Mouse (Mus musculus) fat pad, adult 2 months (tissue): ENCODE results near the gene Dhps.
A peak's percentile ranks its signal among the peaks of the same experiment; 100 is the strongest.
"Not testable (repeated sequence)": the region's sequence is repeated elsewhere in the genome, so short reads cannot be mapped to it uniquely, and the experiment has no call there.

Source experiments
- DNase-seq: peaks from one replicate; pipeline ENCODE4 v3.0.0-alpha.2; 2011; ENCODE audit warnings: low read depth, low spot score; ENCODE audit errors: extremely low read depth

The Dhps gene

GRCm38 (mm10) chr8:85059879-85060616 is 11.5 kb upstream of the Dhps start, which contains the start of gene Fbxw9:
Gene Fbxw9 (plus strand): TSS chr8:85060055.
- DNase-seq = no peak

DNA sequence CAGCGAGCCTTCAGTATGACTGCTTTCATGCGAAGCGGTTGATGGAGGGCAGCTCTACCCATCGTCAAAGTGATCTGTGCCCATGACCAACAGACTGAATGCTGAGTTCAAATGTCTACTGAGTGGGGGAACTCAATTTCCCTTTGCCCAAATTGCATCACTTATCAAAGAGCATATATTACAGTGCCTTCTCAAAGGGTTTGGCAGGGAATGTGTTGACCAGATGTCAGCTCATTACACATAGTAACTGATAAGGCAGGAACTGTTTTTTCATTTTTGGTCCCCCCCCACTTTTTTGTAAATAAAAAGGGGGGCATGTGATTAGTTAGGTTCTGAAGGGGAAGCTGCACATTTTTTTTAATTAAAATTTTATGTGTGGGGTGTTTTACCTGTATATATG is 9.0 kb upstream of the Dhps start:
- DNase-seq = no peak

DNA sequence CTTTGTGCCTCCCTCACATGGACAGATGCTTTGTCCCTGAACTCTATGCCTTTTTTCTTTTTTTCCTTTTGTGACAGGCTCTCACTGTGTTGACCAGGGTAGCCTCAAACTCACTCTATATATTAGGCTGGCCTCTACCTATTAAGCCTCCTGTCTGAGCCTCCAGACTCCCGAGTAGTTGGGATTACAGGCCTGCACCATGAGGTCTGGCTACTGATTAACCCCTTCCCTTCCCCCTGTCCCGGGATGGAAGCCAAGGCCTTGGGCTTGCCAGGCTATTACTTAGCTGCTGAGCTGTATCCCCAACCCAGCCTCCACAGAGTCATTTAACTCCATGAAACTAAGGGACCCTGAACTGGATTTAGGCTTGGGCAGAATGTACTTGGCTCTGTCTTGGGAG is 6.3 kb upstream of the Dhps start:
- DNase-seq = no peak

GRCm38 (mm10) chr8:85067155-85067554 is 4.4 kb upstream of the Dhps start:
- peak; percentile 69 for DNase-seq

DNA sequence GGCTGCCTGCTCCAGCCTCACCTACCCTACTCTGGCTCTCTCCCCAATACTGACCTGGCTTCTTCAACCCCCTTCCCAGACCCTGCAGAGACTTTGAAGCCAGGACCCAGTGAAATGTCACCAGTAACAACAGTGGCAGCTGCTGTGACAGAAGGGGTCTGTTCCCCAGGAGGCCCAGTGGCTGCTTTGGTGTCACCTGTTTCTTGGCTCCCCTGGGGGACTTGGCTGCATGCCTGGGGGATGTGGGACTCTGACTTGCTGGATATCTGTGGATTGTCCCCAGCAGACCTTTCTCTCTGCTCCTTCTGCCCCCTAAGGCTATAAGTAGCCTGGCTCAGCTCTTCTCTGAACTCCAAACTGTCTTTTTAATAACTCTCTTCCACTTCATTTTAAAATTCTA is 3.6 kb upstream of the Dhps start, which contains the start of gene Gm5741:
Gene Gm5741 (minus strand): TSS at position 1 of the 400 bp plus-strand sequence.
- DNase-seq = no peak

GRCm38 (mm10) chr8:85071041-85071440 is 516 bp upstream of the Dhps start:
- no peak for DNase-seq

GRCm38 (mm10) chr8:85072364-85072929 is 890 bp downstream of the Dhps start:
- no peak for DNase-seq

DNA sequence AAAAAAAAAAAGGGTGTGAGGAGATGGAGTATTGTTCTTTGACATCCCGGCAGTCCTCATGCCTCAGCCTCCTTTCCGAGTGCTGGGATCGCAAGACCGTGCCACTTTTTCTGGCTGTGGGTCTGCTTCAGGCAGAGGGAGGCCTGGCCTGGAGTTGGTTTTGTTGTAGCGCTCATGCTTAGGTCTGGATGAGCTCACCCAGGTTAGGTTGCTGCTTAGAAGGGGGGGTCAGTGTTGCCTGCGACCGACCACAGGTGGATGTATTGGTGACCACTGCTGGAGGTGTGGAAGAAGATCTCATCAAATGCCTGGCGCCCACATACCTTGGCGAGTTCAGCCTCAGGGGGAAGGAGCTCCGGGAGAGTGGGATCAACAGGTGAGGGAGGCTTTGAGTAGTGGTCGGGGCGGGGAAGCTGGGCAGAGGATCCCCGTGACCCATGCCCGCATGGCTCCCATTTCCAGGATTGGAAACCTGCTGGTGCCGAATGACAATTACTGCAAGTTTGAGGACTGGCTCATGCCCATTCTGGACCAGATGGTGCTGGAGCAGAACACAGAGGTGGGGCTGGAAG is 1.6 kb downstream of the Dhps start:
- no peak for DNase-seq

GRCm38 (mm10) chr8:85074167-85074566 is 2.6 kb downstream of the Dhps start:
- DNase-seq = no peak

DNA sequence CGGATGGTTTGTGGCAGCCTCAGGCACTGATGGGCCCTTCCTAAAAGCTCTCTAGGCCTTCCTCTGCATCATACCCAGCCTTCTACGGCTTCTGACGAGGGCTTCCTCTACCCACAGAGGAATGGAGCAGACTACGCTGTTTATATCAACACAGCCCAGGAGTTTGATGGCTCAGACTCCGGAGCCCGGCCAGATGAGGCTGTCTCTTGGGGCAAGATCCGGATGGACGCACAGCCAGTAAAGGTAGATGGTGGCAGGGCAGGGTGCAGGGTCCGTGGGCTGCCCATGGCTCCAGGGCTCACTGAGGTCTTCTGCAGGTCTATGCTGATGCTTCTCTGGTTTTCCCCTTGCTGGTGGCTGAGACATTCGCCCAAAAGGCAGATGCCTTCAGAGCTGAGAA is 3.1 kb downstream of the Dhps start:
- DNase-seq = no peak

DNA sequence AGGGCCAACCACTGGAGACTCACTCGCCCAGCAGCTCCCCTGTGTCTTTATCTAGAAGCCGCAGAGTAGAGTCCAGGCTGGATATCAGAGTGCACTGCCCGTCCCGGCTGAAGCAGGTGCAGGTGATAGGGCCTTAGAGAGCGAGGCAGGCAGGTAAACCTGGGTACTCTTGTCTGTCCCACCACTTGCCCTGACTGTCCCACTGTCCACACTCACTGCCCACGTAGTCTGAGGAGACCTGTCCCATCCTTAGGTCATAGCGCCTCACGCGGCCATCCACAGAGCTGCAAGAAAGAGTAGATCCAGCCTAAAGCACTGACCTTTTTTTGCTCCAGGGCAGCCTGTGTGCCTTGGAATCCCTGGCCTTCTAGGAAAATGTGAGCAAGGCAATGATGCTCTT is 4.4 kb downstream of the Dhps start:
- DNase-seq = no peak

- DNase-seq = no peak
Observed at GRCm38 (mm10) chr8:85076993-85077392, 5.4 kb downstream of the Dhps start.

DNA sequence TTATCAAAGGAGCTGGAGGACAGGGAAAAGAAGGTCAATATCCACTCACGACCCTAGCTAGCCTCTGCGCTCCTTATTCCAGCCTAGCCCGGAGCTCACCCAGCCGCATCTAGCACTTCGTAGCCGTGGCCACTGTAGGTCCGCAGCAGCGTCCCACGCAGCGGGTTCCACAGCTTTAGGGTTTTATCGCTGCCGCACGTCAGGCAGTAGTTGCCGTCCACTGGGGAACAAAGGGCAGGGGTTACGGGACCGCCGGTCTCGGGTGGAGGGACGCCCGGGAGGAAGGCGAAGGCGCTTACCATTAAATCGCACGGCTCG is 8.6 kb downstream of the Dhps start:
- no peak for DNase-seq

DNA sequence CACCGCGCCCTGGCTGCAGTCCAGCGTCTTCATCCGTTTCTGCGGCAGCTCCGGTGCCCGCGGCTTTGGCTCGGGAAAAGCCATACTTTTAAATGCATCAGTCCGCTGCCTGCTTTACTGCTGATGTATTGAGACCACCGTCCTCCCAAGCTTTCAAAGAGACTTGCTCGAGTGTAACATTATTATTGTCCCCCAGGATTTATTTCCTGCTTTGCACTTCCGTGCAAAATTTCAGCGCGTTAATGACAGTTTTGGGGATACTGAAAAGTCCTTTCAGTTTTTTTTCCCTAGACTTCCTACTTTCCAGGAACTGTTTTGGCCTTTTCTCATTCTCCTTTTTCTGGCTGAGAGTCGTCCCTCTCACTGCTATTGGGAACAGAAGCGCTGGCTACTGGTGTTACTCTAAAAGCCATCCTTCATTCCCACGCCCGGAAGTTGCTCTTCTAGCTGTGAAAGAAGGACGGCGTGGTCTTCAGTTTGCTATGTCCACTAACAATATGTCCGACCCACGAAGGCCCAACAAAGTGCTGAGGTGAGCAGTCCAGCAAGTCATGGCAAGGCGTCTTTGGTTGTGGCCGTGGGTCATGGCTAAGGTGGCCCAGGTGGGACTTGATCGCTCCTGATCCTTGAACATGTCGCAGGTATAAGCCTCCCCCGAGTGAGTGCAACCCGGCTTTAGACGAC is 9.1 kb downstream of the Dhps start, which contains the start of gene Wdr83os:
Gene Wdr83os (plus strand): TSS at position 209 of the 684 bp plus-strand sequence.
- DNase-seq = no peak

- no peak for DNase-seq
Observed at GRCm38 (mm10) chr8:85081216-85081555, 9.6 kb downstream of the Dhps start, which contains the start of gene Wdr83. Gene Wdr83 (minus strand): TSS chr8:85081306.

- DNase-seq = not testable (repeated sequence)
Observed at GRCm38 (mm10) chr8:85082169-85082568, 10.6 kb downstream of the Dhps start.

DNA sequence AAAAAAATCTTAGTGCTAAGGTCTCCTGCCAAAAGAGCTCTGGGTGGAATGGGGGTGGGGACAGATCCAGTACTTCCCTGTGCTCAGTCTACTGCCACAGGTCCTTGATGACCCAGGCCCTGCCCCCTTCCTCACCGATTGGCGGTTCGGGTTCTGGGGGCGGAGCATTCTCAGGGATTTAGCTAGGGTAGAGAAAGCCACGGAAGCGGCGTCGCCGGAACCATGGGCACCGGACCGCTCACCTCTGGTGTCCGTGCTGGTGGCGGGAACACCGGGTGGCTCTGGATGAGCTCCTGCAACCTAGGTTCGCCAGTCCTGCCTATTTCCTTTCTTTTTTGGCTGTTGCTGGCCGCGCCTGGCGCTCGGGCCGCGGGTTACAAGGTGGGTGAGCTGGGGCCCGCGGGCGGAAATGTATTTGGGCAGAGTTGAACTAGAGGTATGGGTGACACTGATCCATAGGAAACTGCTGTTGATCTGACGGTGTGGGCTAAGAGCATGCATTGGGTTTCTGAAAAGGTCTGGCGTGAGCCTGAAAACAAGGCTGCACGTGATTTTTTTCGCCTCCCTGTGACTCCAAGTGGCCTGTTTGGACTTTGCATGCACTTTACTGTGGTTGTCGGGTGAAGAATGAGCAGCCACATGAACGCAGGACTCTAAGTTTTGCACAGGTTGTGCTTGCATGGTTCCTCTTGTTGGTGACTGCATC is 11.7 kb downstream of the Dhps start, which contains the start of gene Man2b1:
Gene Man2b1 (plus strand): TSS at position 163 of the 706 bp plus-strand sequence.
- DNase-seq = no peak

- no peak for DNase-seq
Observed at GRCm38 (mm10) chr8:85084633-85085032, 13.1 kb downstream of the Dhps start.

- DNase-seq = no peak
Observed at GRCm38 (mm10) chr8:85086238-85086637, 14.7 kb downstream of the Dhps start.

DNA sequence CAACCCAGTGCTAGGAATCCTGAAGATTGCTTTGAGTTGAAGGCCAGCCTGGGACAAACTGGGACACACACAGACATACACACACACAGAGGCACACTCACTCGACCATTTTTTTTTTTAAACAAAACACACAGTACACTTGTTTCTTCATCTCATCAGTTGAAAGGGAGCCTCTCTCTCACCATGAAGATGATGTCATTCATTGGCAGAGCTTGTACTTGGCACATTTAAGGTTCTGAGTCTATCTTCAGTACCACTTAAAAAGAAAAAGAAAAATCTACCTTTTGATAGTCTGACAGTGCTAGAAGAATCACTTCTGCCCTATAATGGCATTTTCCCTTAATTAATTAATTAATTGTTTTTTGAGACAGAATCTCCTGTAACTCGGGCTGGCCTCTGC is 17.2 kb downstream of the Dhps start:
- no peak for DNase-seq

DNA sequence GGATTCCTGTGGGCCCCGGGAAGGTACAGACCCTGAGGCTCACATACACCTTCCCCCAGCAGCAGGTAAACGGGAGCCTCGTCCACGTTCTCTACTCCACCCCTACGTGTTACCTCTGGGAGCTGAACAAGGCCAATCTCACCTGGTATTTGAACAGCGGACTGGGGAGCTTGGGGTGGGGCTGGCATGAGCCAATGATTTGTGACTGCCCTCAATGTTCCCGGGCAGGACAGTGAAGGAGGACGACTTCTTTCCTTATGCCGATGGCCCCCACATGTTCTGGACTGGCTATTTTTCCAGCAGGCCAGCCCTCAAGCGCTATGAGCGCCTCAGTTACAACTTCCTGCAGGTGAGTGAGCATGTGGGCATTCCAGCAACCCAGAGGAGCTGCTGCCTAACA is 19.3 kb downstream of the Dhps start:
- no peak for DNase-seq
